12 mouse cellular contexts compared by ENCODE assay signal in the genomic region with DNA sequence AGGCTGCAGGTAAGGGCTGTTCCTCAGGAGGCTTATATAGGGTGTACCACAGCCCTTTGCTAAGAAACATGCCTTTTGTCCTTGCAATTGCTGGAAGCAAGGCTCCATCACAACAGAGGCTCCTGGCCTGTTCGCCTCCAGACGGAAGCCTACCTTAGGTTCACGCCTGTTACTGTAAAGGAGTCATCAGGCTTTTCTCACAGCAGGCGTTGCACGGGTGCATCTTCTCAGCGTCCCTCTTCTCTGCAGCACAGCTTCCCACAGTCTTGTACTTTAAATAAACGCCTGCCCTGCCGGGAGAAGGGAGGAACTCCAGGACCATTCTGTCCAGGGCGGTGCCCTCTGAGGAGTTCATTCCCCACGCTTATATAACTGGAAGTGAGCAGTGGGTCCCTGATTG.
DNase-seq lines count a peak whose midpoint lies in the region; ATAC-seq lines count a peak whose summit lies in the region.
"Had no signal": no experiment of that assay in that cellular context is flagged by ENCODE, and none has a peak within 500 bp of the region (broad histone marks: within the 10 kb centered on the region; RNA-seq: fewer than 3 reads in every experiment).

No protein-coding gene starts in this region.

- no peak overlapping the region for H3K4me3 ChIP-seq in hindbrain, embryonic 14.5 days (replicated peaks; ENCODE audit: low read length)
- H3K4me3 ChIP-seq in hindbrain, embryonic 12.5 days = no peak overlapping the region
- H3K4me3 ChIP-seq in midbrain, embryonic 15.5 days = no peak overlapping the region
- H3K4me3 ChIP-seq in midbrain, embryonic 10.5 days = no peak overlapping the region
- H3K4me3 ChIP-seq in stomach, embryonic 16.5 days (replicated peaks; ENCODE audit: low read length) = no peak overlapping the region

- no peak overlapping the region for H3K27ac ChIP-seq in hindbrain, embryonic 14.5 days
- H3K27ac ChIP-seq in hindbrain, embryonic 12.5 days = no peak overlapping the region
- 0 out of 2 replicates have a peak overlapping the region, but pooled peaks have one; percentile 20 for H3K27ac ChIP-seq in midbrain, embryonic 15.5 days
- H3K27ac ChIP-seq in midbrain, embryonic 10.5 days (replicated peaks) = no peak overlapping the region
- H3K27ac ChIP-seq in stomach, embryonic 16.5 days (ENCODE audit: low read length) = peak overlapping the region; percentile 44; the same call in 1 of the 2 replicates

- H3K4me2 ChIP-seq in hindbrain, embryonic 14.5 days (replicated peaks) = no peak overlapping the region
- H3K4me2 ChIP-seq in hindbrain, embryonic 12.5 days (replicated peaks) = no peak overlapping the region
- no peak overlapping the region for H3K4me2 ChIP-seq in midbrain, embryonic 15.5 days
- H3K4me2 ChIP-seq in stomach, embryonic 16.5 days (ENCODE audit: low read depth, low read length) = no peak overlapping the region

- H3K27me3 ChIP-seq in hindbrain, embryonic 14.5 days (ENCODE audit: control insufficient read depth, insufficient read depth, low read length) = no peaks in the 10 kb centered on the region
- no peaks in the 10 kb centered on the region for H3K27me3 ChIP-seq in hindbrain, embryonic 12.5 days
- no peaks in the 10 kb centered on the region for H3K27me3 ChIP-seq in midbrain, embryonic 15.5 days (replicated peaks)
- H3K27me3 ChIP-seq in midbrain, embryonic 10.5 days (ENCODE audit: low read depth, poor library complexity, severe bottlenecking) = no peaks in the 10 kb centered on the region
- H3K27me3 ChIP-seq in stomach, embryonic 16.5 days (ENCODE audit: control insufficient read depth, insufficient read depth, low read length) = no peaks in the 10 kb centered on the region

- DNase-seq in cerebellum, postnatal 4 days (ENCODE audit: low spot score in 2 of 2) = no peak
- DNase-seq in hindbrain, embryonic 14.5 days (ENCODE audit: low spot score) = no peak
- no peak for DNase-seq in midbrain, embryonic 10.5 days (ENCODE audit: low spot score)
- no peak for DNase-seq in adrenal gland, postnatal 25 days
- DNase-seq: adrenal gland, adult 2 months; gastrocnemius, postnatal 25 days; liver, postnatal 0 days had no signal

- no peak overlapping the region for H3K9ac ChIP-seq in hindbrain, embryonic 14.5 days
- no peak overlapping the region for H3K9ac ChIP-seq in hindbrain, embryonic 12.5 days
- no peak overlapping the region for H3K9ac ChIP-seq in midbrain, embryonic 15.5 days
- H3K9ac ChIP-seq in stomach, embryonic 16.5 days (ENCODE audit: low read length) = no peak overlapping the region
- H3K9ac ChIP-seq: liver, postnatal 0 days had no signal

- H3K9me3 ChIP-seq in hindbrain, embryonic 14.5 days (ENCODE audit: control insufficient read depth, low read length) = no peaks in the 10 kb centered on the region
- H3K9me3 ChIP-seq in hindbrain, embryonic 12.5 days (replicated peaks) = no peaks in the 10 kb centered on the region
- no peaks in the 10 kb centered on the region for H3K9me3 ChIP-seq in midbrain, embryonic 15.5 days
- H3K9me3 ChIP-seq in midbrain, embryonic 10.5 days (replicated peaks) = no peaks in the 10 kb centered on the region
- no peaks in the 10 kb centered on the region for H3K9me3 ChIP-seq in stomach, embryonic 16.5 days (replicated peaks; ENCODE audit: control insufficient read depth, low read length)

- no peaks in the 10 kb centered on the region for H3K36me3 ChIP-seq in hindbrain, embryonic 14.5 days (replicated peaks; ENCODE audit: control insufficient read depth, insufficient read depth)
- no peaks in the 10 kb centered on the region for H3K36me3 ChIP-seq in hindbrain, embryonic 12.5 days
- H3K36me3 ChIP-seq in midbrain, embryonic 15.5 days (replicated peaks) = no peaks in the 10 kb centered on the region
- no peaks in the 10 kb centered on the region for H3K36me3 ChIP-seq in midbrain, embryonic 10.5 days
- no peaks in the 10 kb centered on the region for H3K36me3 ChIP-seq in stomach, embryonic 16.5 days (ENCODE audit: control insufficient read depth, insufficient read depth, low read length)
- H3K36me3 ChIP-seq: G1E had no signal

- ATAC-seq in cerebellum, adult (ENCODE audit: insufficient number of reproducible peaks, low FRiP score, low TSS enrichment) = peak; percentile 49
- 0 out of 2 replicates have a peak, but pooled peaks have one; percentile 15 for ATAC-seq in hindbrain, embryonic 14.5 days (ENCODE audit: low FRiP score)
- no peak for ATAC-seq in hindbrain, embryonic 12.5 days (ENCODE audit: low FRiP score)
- peak; percentile 16 for ATAC-seq in midbrain, embryonic 15.5 days (replicated peaks)
- ATAC-seq in stomach, embryonic 16.5 days (ENCODE audit: insufficient read depth, low FRiP score) = no peak
- ATAC-seq: liver, postnatal 0 days had no signal

- peaks cover 26% of the 10 kb centered on the region for H3K4me1 ChIP-seq in hindbrain, embryonic 14.5 days (replicated peaks; ENCODE audit: control insufficient read depth, insufficient read depth, low read length)
- H3K4me1 ChIP-seq in hindbrain, embryonic 12.5 days = peaks cover 20% of the 10 kb centered on the region
- peaks cover 16% of the 10 kb centered on the region for H3K4me1 ChIP-seq in midbrain, embryonic 15.5 days
- peaks cover 43% of the 10 kb centered on the region for H3K4me1 ChIP-seq in midbrain, embryonic 10.5 days
- H3K4me1 ChIP-seq in stomach, embryonic 16.5 days (ENCODE audit: control insufficient read depth, insufficient read depth, low read length) = peaks cover 29% of the 10 kb centered on the region

- 60% methylated on average over 10 of the region's 10 CpGs for WGBS in hindbrain, embryonic 14.5 days
- WGBS in hindbrain, embryonic 12.5 days = 57% methylated on average over 10 of the region's 10 CpGs
- 57% methylated on average over 10 of the region's 10 CpGs for WGBS in midbrain, embryonic 15.5 days
- 69% methylated on average over 10 of the region's 10 CpGs for WGBS in midbrain, embryonic 10.5 days
- 39% methylated on average over 10 of the region's 10 CpGs for WGBS in stomach, embryonic 16.5 days

Comparison
In these comparisons a context has a peak if more than half of its experiments do, and no peak if none do; other contexts are left out.
1. ATAC-seq: peak in cerebellum, adult (single experiment), hindbrain, embryonic 14.5 days (single experiment) and midbrain, embryonic 15.5 days (single experiment); none in hindbrain, embryonic 12.5 days (single experiment) and stomach, embryonic 16.5 days (single experiment).
2. H3K27ac ChIP-seq: peak in midbrain, embryonic 15.5 days (single experiment) and stomach, embryonic 16.5 days (single experiment); none in hindbrain, embryonic 14.5 days (single experiment), hindbrain, embryonic 12.5 days (single experiment) and midbrain, embryonic 10.5 days (single experiment).